Mouse (Mus musculus) liver, embryonic 14.5 days (tissue): ENCODE measurements around the gene Ptprt.

Experiments
- CTCF ChIP-seq: IDR thresholded peaks from 2 replicates; pipeline ENCODE4 v1.5.1; 2016; ENCODE audit warnings: antibody characterized with exemption, low read depth, control low read depth
- EP300 ChIP-seq: IDR thresholded peaks from 2 replicates; pipeline ENCODE4 v1.6.1; 2016; ENCODE audit warnings: antibody characterized with exemption, low read depth

DNA sequence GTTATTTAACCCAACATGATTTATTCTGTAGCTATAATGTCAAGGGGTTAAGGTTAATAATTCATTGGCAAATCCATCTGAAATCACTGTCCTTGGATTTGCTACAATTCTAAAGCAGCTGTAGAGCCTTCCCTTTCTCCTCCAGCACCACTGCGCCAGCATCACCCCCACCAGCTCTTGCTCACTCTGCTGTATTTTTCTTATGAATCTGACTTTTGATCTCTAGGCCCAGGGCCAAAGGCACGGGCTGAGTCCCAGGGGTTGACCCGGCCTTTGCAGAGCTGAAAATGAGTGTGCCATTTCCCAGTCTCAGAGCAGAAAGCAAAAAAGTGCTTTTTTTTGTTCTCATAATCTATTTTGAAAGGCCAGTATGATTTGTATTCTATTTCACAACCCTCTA lies 38.7 kb upstream of the Ptprt start:
- TF ChIP-seq CTCF (no peak), EP300 (no peak)
